Mouse (Mus musculus) ovary, adult 18-20 months (tissue): ENCODE measurements around the gene Rpl26.
"Not testable (repeated sequence)": the region's sequence is repeated elsewhere in the genome, so short reads cannot be mapped to it uniquely, and the experiment has no call there.

Experiments
- DNase-seq: peaks from one replicate; pipeline ENCODE4 v3.0.0; 2022; ENCODE audit warnings: low spot score, mixed read lengths

Rpl26 gene

GRCm38 (mm10) chr11:68914566-68914965 lies 13.2 kb downstream of the Rpl26 start:
- no peak for DNase-seq

GRCm38 (mm10) chr11:68923191-68923590 lies 21.8 kb downstream of the Rpl26 start:
- no peak for DNase-seq

GRCm38 (mm10) chr11:68924749-68925148 lies 23.4 kb downstream of the Rpl26 start:
- DNase-seq: no peak

GRCm38 (mm10) chr11:68926981-68927380 lies 25.6 kb downstream of the Rpl26 start, which contains the start of gene Odf4:
Odf4 (minus strand) TSS chr11:68927081.
- DNase-seq: no peak

GRCm38 (mm10) chr11:68929947-68930346 lies 28.6 kb downstream of the Rpl26 start:
- no peak for DNase-seq

- no peak for DNase-seq
These were observed 32.6 kb downstream of the Rpl26 start for GRCm38 (mm10) chr11:68933885-68934507.

- DNase-seq: not testable (repeated sequence)
These were observed 35.6 kb downstream of the Rpl26 start for GRCm38 (mm10) chr11:68936951-68937350.

- peak; percentile 86 for DNase-seq
These were observed 38.3 kb downstream of the Rpl26 start for GRCm38 (mm10) chr11:68939451-68940304.

GRCm38 (mm10) chr11:68940516-68940915 lies 39.1 kb downstream of the Rpl26 start:
- DNase-seq: no peak

- no peak for DNase-seq
These were observed 41.3 kb downstream of the Rpl26 start for GRCm38 (mm10) chr11:68942731-68943130.

GRCm38 (mm10) chr11:68945245-68945644 lies 43.9 kb downstream of the Rpl26 start:
- no peak for DNase-seq

- no peak for DNase-seq
These were observed 44.6 kb downstream of the Rpl26 start for GRCm38 (mm10) chr11:68946001-68946400.

- no peak for DNase-seq
These were observed 45.5 kb downstream of the Rpl26 start for GRCm38 (mm10) chr11:68946806-68947440.

GRCm38 (mm10) chr11:68947542-68947993 lies 46.2 kb downstream of the Rpl26 start:
- no peak for DNase-seq

- no peak for DNase-seq
These were observed 52.5 kb downstream of the Rpl26 start for GRCm38 (mm10) chr11:68953903-68954302.

GRCm38 (mm10) chr11:68954408-68954807 lies 53.0 kb downstream of the Rpl26 start:
- no peak for DNase-seq

- no peak for DNase-seq
These were observed 54.1 kb downstream of the Rpl26 start for GRCm38 (mm10) chr11:68955473-68955872.

GRCm38 (mm10) chr11:68956107-68956506 lies 54.7 kb downstream of the Rpl26 start:
- no peak for DNase-seq
